Mouse (Mus musculus) spleen, postnatal 4 days (tissue): ENCODE measurements at regions not wholly inside any gene's neighbourhood (a gene's known extent, or its start where the extent isn't known, plus 50 kb on each side); places are given as distances from the start of the nearest gene placed in this dataset.

Experiments used
- DNase-seq, 2 experiments: peaks; one replicate each; pipeline ENCODE4 v3.0.0; 2022; ENCODE audit warnings: low spot score in 2 of 2

DNA sequence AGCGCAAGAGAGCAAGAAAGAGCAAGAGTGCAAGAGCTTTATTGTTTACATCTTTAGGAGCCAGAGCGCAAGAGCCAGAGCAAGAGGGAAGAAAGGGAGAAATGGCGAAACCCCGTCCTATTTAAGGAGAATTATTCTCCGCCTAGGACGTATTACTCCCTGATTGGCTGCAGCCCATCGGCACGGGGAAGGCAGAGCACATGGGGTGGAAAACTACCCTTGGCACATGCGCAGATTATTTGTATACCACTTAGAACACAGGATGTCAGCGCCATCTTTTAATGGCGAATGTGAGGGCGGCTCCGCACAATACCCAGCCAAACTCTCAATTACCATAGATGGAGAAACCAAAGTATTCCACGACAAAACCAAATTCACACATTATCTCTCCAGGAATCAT lies 2464.4 kb upstream of the Pcdh20 start:
- peak in 1 of 2 experiments; percentile 61 for DNase-seq

DNA sequence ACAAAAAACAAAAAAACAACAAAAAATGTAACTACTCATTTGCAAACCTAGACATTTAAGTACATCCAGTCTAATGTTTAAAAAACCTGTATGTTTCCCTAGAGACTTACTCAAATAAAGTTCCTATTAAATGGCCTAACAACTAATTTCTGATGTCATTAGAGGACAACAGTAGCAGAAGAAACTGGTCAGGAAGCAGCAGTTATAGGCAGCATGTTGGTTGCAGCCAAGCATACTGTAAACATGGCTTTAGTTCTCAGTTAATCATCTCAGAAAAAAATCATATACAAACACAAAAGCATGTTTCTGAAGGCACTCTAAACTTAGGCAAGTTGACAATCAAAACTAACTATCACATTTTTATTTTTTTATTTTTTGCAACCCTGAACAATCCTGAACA lies 2434.1 kb upstream of the Pcdh20 start:
- no peak for DNase-seq

GRCm38 (mm10) chr14:90889738-90890137 lies 2418.5 kb upstream of the Pcdh20 start:
- DNase-seq, result no peak
